Mouse (Mus musculus) bone marrow macrophage, adult 2 months (primary cell): Measurements from ENCODE around the gene Osbpl10.

Source experiments
- CTCF ChIP-seq: IDR thresholded peaks from 2 replicates; pipeline ENCODE4 v1.5.1; 2012; ENCODE audit warnings: low read depth, mild to moderate bottlenecking, low read length, moderate library complexity
- POLR2A ChIP-seq: IDR thresholded peaks from 2 replicates; pipeline ENCODE4 v1.6.1; 2012; ENCODE audit warnings: mild to moderate bottlenecking, low read depth, low read length, borderline replicate concordance

DNA sequence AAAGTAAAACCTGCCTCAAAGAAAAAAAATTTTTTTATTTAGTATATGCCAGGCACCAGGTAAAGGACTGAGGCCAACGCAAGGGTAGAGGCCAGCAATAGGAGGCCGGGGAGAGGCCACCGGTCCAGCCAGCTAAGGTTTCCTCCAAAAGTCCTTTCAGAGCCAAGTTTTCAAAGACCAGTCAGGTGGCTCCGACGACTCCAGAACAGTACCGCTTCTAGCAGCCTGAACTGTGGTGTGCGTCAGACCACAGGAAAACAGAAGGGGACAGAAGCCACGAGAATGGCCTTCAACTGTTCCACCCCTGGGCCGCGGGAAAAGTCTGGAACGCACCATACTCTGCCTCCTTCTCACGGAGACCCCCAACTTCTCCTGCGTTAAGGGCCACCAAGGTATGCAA, 45.8 kb upstream of the Osbpl10 start:
- TF ChIP-seq CTCF: no peak
- no peak for TF ChIP-seq POLR2A
